Mouse (Mus musculus) lung, postnatal 0 days (tissue): ENCODE results near the gene Lrrc2.

Experiments used
- CTCF ChIP-seq: IDR thresholded peaks from 2 replicates; pipeline ENCODE4 v1.5.1; 2016; ENCODE audit warnings: antibody characterized with exemption, mild to moderate bottlenecking
- EP300 ChIP-seq: IDR thresholded peaks from 2 replicates; pipeline ENCODE4 v1.6.1; 2016; ENCODE audit warnings: antibody characterized with exemption, mild to moderate bottlenecking, control low read depth

GRCm38 (mm10) chr9:110993281-110993709 lies 42.0 kb downstream of the Lrrc2 start:
- TF ChIP-seq EP300 (no peak), CTCF (no peak)
